Mouse (Mus musculus): ENCODE results near the gene Otulin.

Otulin gene

DNA sequence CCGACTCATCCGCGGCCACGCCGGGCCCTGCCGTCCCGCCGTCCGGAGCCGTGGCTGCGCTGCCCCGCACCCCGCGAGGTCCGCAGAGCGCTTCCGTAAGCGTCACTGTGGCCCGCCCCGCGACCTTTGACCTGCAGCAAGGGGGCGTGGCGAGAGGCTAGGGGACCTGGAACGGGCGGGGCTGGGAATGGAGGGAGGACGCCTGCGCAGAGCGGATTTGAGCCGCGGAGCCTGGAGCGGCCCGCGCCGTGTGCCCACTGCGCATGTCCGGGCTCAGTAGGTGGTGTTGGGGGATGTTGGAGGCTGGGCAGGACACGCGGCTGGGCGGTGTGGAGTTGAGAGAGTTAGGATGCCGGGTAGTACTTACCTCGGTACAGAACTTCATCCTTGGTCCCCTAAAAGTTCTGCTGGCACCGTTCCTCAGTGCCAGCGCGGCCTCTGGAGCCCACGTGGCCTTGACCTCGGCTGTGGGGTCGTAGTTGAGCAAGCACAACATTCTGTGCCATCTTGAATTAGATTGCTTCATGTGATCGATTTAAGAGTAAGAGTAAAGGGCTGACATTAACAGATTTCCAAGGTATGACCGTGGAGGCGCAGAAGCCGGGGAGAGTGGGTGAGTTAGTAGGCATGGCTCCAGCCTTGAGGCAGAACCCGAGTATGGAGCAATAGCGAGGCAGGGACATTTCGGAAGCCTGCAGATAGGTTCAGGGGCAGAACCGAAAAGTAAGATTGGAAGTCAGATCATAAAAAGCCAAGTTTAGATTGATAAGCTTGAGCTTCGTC, at the start of gene Otulin:
Gene Otulin (minus strand): TSS at position 93 of the 783 bp plus-strand sequence.
- peak; percentile 98 for DNase-seq

DNA sequence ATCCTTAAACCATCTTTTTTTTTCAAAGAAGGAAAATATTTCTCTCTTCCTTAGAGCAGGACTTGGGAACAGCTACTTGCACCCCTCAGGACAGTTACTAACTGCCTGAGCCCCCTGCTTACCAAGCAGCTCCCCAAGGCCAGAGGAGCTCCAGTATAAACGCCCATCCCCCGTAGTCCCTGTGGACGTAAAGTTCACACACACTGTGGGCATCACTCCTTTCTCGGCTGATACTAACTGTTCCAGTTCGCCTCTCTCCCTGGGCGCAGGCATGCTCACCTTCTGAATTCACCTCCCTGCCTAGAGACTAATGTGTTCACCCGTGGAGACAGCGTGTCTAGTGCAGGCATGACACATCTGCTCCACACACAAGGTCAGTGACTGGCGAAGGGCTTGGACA, 48.0 kb upstream of the Otulin start:
- DNase-seq: no peak

DNA sequence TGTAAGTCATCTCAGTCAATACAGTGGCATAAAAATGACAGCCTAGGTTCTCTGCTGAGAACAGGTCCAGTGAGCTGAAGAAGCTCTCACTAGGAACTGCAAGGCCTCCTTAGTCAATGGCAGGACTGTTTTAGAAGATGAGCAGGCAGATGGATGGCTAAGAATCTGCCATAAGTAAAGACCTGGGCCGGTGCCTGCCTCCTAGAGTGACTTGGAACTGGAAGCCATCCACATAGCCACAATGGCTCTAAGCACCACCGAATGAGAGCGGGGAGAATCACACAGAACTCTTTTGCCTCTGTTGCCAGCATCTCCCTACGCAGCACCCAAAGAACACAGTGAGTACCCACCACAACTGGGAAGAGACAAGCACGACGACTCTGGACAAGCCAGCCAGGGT, 47.3 kb upstream of the Otulin start:
- DNase-seq: no peak

DNA sequence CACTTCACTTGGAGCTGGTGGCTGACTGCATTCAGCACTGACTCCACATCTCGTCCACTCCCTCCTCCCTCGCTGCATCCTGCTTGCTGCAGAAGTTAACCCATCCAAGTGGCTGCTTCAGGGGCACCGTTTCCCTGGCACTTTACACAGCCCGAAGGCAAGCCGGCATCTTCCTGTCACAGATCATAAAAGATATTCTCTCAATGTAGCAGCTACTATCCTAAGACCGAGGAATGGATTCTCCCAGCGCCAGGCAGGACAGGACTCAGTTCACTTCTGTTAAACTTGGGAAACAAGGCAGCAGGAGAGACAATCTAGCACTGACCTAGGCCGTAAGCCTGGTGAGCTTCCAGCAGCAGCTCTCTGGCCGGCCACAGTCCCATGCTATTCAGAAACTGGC, 45.7 kb upstream of the Otulin start:
- DNase-seq: no peak

DNA sequence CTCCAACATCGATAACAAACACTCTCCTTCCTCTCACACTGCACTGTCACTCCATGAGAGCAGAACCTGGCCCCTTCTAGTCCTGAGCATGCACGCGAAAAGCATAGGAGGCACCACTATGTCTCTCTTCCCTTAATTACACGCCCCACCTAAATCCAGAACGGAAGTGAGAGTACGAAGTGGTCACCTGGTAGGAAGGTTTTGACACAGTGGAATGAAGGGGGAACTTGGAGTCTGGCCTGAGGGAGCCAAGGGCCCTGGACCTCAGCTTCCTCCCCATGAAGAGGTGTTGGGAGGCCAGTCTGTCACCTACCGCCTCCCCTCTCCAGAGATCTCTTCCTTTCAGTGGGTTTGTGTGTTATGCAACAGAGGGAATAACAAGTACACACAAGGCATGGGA, 44.6 kb upstream of the Otulin start:
- no peak for DNase-seq

DNA sequence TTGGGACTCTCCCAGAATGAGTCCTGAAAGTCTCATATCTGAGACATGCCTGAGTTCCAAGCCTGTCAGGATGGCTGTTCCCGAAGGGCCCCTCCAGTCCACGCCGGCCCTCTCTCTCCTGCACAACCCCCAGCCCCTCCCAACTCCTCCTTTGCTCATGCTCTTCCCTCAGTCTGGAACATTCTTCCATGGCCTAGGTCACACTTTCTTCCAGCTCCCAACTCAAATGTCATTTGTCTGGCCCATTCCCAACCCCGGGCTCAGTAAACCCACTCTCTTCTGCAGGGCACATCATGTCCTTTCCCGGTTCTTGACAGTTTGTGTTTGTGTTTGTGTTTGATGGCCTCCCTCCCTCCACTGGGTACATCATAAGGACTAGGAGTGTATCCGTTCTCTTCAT, 43.5 kb upstream of the Otulin start:
- no peak for DNase-seq

DNA sequence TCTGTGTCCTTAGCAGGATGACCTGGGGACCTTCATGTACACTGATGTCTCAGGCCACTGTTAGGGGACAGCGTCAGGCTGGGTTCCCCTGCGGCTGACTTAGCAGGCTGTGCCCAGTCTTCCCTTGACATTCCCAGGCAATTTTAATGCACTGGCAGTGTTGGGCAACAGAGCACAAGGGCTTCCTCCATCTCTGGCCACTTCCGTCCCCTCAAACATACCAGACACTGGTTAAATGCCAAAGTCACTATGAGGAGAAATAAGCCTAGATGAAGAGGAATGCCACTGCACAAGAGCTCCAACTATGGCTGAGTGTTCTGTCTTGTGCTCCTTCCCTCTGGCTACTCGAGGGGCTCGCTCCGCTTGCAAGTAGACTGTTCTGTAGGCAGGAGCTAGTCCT, 42.7 kb upstream of the Otulin start:
- DNase-seq: no peak

DNA sequence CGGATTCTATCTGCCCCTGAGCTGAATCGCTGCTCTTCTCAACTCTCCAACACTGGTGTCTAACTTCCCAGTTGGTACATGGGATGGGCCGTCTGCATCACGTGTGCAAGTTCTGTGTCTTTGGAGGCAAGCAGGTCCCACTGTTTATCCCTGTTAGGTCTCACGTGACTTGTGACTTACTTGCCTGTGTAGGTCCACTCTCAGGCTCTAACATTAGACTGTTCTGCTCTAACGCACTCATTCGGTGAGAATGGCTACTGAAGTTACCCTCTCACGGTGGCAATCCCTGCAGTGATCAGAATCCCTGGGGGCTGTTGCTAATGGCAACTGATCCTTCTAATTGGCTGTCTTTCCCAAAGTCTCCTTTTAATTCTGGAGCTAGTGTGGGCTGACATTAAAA, 41.8 kb upstream of the Otulin start:
- no peak for DNase-seq

DNA sequence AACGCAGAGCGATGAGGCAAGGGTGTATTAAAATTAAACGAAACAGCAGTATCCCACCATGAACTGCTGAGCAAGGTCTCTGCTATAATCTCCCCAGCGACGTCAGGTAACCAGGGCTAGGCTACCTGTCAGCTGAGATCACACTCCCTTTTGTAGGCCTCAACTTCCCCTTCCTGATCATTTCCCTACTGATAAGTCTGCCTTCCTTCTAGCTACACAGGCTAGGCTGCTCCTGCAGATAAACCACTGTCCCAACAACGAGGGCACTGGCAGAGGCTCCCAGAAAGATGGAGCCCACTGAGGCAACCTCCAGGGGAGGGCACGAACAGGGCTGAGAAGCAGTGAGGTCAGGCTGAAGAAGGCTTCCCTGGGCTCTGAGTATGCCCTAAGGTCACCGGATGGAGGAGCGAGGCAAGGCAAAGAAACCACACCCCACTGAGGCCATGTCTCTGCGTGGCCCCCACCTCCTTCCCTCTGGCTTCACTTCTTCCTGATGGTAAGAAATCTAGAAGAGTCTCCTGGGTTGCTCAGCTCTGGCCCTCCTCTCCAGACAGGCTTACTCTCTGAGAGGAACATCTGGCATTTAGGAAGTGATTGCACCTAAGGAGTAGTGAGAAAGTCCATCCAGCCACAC, 41.2 kb upstream of the Otulin start:
- DNase-seq: no peak

DNA sequence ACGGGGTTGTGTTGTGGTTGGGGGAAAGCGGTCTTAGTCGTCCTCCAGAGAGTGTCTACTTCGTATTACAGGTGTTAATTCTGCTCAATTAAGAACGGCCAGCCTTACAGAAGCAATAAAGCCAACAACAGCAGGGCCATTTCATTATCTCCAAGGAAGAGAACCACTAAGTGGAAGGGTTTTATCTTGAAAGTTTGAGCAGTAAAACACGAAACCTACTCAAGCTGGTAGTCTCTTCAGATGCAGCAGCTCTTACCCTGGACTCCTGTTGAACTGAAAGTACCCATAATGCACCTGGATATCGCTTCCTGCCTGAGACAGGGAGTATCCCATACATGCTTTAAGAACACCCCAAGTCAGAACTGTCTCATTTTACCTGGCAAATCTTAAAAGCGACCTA, 40.2 kb upstream of the Otulin start:
- no peak for DNase-seq

DNA sequence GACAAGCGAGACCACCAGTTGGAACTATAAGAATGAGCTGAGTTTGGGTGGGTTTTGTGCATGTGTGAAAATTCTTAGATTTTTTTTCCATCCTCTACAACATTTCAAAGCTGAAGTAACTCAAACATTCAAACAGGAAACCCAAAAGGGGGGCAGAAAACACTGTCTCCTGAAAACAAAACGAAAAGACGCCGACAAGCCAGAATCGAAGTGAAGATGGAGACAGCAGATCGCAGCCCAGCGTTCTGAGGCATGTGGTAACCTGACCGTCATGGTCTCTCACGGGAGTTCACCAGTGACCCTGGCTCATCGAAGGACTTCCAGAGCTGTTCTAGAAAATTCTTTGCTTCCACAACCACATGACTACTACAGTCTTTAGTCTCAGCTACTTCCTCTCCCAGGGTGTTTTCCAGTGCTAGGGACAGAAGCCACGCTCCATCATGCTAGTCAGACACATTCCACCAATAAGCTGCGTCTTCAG, 39.5 kb upstream of the Otulin start:
- no peak for DNase-seq

DNA sequence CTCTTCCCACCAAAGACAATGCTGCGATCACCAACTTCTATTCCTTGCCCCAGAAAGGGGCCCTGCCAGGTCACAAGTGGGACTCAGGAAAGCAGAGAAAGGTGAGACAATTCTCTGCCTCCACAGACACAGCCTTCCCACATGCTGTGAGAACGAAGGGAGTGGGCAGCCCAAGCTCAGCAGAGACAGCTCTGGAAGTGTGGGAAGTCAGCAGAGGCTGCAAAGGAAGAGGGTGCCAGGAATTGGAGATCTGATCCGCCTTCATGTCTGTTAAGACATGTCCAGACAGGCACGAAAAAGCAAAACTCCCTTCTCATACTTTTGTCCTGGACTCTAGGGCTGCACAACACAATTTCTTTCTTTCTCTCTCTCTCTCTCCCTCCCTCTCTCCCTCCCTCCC, 38.8 kb upstream of the Otulin start:
- DNase-seq: peak; percentile 65

DNA sequence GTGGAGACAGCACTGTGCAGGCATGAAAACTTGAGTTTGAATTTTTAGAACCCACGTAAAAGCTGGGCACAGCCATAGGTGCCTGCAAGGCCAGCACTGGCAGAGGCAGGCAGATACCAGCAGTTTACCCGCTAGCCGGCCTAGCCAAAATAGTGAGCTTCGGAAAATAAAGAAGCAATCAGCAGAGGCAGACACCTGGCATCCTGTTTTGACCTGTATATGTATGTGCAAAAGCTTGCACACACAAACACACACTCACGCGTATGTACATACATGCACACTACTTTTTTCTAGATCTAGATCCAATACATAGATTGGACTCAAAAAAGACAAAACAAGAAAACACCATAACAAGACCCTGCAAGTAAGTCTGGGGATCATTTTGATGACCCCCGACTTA, 38.1 kb upstream of the Otulin start:
- DNase-seq: no peak

DNA sequence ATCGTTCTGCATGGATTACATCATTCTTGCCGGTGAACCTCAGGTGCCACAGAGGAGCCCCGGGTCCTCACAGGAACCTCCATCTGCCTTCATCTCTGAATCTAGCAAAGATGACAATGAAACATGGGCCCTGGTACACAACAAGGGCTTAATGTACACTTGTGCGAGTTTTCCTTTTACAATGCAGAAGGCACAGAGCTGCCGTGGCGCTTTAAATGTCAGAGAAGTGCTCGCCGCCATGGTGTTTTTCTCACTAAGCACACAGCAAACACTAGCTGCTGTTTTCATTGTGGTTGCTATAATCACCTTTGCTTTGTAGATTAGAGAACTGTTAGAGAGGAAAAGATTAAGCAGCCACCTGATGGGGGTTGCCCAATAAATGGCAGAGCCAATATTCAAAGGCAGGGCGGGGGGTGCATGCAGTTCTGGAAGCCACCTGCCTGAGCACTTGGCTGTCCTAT, 37.5 kb upstream of the Otulin start:
- no peak for DNase-seq

DNA sequence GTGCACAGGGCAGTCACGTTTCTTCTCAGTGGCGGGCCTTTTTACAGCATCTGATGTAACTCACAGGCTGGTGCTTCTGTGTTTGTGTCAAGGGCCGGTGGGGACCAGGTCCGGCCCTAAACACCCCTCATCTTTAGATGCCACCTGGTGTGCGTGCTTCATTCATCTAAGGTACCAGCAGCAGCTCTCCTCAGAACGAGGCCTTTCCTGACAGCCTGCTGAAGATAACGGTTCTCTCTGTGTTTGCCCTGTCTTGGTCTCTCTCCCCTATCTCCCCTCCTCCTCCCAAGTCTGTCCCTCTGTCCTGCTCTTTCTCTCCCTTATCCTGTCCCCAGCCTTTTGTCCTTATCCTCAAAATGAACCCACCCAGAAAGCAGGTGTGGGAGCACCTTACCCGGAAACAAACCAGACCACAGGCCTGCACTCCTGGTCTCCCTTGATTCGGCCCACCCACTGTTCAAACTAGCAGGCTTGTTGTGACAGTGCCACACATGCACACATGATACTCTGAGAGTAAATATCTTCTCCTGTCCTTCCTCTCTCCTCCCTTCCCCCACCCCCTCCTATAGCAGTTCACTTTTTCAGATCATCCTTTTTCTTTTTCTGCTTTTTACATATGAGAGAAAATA, 36.5 kb upstream of the Otulin start:
- no peak for DNase-seq

DNA sequence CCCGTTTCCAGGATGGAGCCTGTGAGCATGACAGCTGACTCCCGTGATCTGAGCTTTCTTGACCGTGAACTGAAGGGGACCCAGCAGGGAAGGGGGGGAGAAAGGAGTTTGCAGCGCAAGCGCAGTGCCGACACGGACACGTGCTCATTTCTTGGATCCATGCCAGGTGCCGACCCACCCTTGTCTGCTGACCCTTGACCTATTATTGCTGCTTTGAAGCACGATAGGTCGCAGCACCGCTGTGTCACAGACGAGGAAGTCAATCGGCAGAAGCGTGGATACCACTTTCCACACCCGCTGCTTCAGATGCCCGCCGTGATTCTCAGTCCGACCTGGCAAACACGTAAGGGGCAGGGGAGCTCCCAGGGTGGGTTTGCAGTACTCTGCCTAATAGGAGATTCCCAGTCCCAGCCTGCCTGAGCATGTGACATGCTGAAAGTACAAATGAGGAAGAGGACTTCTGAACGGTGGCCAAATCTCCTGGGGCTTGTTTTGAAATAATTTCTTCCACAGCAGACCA, 35.0 kb upstream of the Otulin start:
- DNase-seq: peak; percentile 59

DNA sequence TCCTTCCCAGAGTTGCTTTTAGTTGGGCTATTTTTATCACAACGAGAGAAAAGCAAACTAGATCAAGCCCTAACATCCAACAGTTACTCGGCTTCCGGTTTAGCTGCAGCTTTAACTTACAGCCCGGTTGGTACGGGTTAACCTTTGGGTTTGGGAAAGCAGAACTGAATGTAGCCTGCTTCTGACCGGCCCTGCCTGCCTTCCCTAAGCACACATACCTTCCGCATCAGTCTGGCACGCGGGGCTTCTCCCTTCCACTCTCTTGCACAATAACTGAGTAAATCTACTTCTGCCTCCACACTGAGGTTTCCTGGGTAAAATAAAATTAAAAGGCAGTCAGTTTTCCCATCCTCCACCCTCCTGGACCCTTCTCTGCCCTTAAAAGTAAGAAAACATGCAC, 33.6 kb upstream of the Otulin start:
- peak; percentile 79 for DNase-seq

DNA sequence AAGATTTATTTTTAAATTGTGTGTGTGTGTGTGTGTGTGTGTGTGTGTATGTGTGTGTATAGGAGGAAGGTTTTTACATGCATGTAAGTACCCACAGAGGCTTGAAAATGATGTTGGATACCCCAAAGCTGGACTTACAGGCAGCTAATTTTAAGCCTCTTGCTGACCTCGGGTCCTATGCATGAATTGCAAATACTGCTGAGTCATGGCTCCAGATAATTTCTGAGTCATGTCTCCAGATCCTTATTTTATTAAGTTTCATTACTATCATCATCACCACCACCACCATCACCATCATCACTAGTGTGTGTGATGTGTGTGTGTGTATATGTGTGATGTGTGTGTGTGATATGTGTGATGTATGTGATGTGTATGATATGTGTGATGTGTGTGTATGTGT, 32.2 kb upstream of the Otulin start:
- DNase-seq: no peak

DNA sequence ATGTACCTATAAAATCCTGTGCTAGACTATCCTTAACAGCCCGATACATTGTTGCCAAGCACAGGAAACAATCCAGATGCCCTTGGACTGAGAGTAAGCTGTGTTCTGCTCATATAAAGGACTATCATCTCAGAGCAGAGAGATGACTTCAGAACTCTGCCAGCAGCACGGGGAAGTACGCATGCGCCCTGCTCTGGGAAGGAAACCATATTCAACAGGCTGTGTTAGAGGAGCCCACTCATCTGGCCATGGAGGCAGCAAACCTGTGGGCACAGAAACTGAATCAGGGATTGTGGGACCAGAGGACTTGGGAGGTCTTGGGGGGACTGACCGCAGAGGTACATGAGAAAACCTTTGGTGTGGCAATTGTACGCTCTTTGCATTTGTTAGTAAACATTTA, 31.2 kb upstream of the Otulin start:
- DNase-seq: no peak

DNA sequence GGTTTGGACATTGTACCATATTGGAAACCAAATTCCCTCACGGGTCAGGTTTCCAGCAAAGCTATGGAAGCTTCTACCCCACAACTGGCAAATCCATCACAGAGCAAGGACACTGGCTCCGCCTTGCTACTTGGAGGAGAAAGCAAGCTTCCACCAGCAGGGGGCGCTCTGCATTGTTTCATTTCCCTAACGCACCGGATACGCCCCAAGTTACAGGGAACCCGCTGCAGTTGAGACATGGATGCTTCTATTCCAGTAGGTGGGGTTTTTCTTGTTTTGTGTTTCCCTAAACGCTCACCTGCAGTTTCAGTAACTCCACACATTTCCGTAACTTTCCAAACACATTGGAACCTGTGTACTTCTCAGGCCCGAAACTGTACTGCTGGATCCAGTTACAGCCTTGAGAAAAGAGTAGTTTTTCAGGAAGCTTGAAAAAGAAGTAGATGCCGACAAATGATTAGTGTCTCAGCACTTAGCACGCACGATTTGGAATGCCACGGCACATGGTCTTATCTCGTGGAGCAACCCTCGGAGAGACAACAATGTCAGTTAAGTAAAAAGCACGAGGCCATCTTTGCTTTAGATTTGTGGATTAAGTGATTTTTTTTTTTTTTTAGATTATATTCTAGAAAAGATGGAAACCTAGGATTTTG, 29.2 kb upstream of the Otulin start:
- peak; percentile 87 for DNase-seq

DNA sequence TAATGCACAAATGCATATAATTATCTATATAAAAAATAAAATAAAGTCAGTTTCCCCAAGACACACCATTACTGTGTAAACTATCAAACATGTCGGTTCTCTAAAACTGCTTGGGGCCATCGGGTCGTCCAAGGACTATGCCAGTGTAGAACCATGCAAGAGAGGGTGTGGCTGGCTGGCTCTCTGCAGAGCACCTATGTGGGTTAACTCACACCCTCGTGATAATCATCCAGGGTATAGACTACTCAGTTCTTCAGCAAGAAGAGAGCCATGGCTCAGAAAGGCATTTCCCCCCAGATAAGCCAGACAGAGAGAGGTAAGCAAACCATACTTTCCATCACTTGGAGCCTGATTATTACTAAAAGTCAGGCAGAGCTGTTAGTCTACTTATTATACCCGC, 28.6 kb upstream of the Otulin start:
- DNase-seq: no peak

DNA sequence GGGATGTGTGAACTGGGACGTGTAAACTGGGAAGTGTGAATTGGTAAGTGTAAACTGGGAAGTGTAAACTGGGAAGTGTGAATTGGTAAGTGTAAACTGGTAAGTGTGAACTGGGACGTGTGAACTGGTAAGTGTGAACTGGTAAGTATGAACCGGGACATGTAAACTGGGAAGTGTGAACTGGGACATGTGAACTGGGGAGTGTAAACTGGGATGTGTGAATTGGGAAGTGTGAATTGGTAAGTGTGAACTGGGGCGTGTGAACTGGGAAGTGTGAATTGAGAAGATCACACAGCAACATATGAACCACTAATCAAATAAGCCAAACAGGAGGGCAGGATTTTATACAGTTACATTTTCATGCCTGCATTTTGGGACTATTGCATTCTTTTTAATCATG, 27.9 kb upstream of the Otulin start:
- DNase-seq: no peak

DNA sequence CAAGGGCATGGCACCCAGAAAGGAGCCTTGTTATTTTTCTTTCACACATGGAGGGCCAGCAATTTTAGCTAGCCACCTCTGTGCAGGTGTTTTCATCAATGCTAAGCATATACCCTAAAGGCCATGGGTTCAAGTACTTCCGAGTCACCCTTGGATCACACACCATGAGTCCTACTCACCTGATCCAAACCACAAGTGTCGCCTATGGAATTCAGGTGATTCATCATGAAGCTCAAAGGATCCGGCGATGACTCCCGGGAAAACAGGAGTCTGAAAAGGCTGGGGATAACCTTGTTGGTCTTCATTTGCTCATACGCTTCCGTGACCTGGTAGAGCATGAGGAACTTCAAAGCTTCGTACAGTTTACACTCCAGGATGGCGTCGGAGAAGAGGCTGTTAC, 27.4 kb upstream of the Otulin start:
- no peak for DNase-seq
